Mouse (Mus musculus): Measurements from ENCODE around the gene Tbxa2r. TPM values are rescaled to one million over a fixed set of nuclear protein-coding genes. Genes with fewer than 3 reads are reported as not detected.

Tbxa2r gene
- polyA plus RNA-seq, 1 experiment: 2.7 TPM

DNA sequence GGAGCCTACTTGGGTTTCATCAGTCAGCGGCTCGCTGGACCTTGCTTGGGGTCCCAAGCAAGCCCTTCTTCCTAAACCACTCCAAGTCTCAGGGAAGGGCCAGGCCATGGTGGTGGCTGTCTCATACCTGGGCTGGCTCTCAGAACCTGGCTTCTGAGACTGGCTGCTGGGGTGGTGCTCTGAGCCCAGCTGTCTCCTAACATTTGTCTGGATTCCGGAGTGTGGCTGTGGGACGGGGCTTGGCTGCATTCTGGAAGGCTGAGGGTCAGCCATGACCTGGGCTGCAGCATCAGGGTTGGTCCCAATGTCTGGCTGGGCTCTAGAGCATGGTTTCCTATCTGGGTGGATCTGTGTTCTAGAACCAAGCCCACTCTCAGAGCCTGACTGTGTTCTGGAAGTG lies 8.0 kb downstream of the Tbxa2r start:
- no peak overlapping the region for H3K4me3 ChIP-seq (ENCODE audit: insufficient read depth, low read length)
- TF ChIP-seq POLR2A (IDR thresholded peaks at IDR 0.05; ENCODE audit: extremely low read depth, insufficient read depth, low read length) (no peak), CTCF (IDR thresholded peaks at IDR 0.05; ENCODE audit: extremely low read depth, insufficient read depth, low read length) (no peak)

DNA sequence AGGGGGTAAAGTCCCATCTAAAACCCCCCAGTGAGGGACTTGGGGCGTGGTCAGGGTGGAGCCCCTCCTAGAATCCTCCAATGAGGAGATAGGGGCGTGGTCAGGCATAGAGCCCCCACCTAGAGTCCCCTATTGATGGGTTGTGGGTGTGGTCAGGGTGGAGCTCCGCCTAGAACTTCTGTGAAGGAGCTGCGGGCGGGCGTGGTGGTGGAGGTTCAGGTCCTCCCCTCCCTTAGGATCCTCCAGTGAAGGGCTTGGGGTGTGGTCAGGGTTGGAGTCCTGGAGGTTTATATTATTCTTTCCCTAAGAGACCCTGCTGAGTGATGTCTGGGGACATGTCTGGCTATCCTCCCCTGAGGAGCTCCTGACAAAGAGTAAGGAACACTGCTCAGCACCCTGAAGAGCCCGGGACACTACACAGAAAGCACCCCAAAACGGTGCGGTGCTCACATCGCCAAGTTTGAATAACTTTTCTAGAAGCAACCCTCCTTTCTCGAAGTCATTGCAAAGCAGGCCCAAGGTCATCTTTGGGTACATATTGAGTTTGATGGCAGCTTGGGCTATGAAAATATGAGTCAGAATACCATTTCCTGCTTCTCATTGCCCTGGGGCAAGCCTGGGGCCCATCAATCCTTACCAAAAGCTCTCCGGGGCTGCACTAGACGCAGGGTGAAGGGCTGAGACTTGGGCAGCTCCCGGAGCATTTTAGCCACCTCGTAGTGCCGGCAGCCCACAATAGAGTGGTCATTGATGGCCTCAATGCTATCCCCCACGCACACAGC lies 12.2 kb downstream of the Tbxa2r start:
- TF ChIP-seq CTCF (IDR thresholded peaks at IDR 0.05; ENCODE audit: extremely low read depth, insufficient read depth, low read length): no peak
- no peak for TF ChIP-seq POLR2A (IDR thresholded peaks at IDR 0.05; ENCODE audit: extremely low read depth, insufficient read depth, low read length)
- Histone ChIP-seq H3K4me1 (ENCODE audit: control insufficient read depth, insufficient read depth, low read length) (no peaks in the 10 kb centered on the region), H3K27ac (ENCODE audit: insufficient read depth, low read length) (no peak overlapping the region), H3K4me3 (ENCODE audit: insufficient read depth, low read length) (no peak overlapping the region)

More for the DNA sequence above, 8.0 kb downstream of the Tbxa2r start:
- Histone ChIP-seq H3K4me1 (ENCODE audit: control insufficient read depth, insufficient read depth, low read length) (no peaks in the 10 kb centered on the region), H3K27ac (ENCODE audit: insufficient read depth, low read length) (no peak overlapping the region)

DNA sequence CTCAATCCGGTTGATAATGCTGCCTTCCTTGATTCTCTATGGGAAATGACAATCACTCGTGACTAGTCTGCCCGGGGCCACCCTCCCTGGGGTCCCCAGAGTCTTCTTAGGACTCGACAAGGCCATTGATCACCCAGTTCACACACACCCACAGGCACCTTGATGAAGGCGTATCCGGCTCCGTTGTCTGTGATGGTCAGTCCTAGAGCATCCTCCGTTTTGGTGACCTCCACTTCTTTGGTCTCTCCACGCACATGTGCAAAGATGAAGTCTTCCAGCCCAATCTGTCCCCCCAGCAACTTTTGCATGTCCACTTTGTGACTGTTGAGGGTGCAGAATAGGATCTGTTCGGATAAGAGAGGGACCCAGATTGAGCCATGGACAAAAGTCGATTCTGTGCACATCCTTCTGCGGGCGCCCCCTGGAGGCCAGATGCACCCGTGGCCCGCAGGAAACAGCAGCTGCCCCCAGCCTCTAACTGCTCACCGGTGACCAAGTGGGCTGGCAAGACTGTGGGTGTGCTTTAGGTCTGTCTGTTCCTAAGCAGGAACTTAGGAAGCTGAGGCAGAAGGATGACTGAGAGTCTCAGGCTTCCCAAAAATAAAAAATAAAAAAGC lies 12.9 kb downstream of the Tbxa2r start:
- TF ChIP-seq POLR2A (IDR thresholded peaks at IDR 0.05; ENCODE audit: extremely low read depth, insufficient read depth, low read length) (no peak), CTCF (IDR thresholded peaks at IDR 0.05; ENCODE audit: extremely low read depth, insufficient read depth, low read length) (peak; percentile 35)
- H3K27ac ChIP-seq (ENCODE audit: insufficient read depth, low read length): no peak overlapping the region
- no peaks in the 10 kb centered on the region for H3K4me1 ChIP-seq (ENCODE audit: control insufficient read depth, insufficient read depth, low read length)
- H3K4me3 ChIP-seq (ENCODE audit: insufficient read depth, low read length): no peak overlapping the region

DNA sequence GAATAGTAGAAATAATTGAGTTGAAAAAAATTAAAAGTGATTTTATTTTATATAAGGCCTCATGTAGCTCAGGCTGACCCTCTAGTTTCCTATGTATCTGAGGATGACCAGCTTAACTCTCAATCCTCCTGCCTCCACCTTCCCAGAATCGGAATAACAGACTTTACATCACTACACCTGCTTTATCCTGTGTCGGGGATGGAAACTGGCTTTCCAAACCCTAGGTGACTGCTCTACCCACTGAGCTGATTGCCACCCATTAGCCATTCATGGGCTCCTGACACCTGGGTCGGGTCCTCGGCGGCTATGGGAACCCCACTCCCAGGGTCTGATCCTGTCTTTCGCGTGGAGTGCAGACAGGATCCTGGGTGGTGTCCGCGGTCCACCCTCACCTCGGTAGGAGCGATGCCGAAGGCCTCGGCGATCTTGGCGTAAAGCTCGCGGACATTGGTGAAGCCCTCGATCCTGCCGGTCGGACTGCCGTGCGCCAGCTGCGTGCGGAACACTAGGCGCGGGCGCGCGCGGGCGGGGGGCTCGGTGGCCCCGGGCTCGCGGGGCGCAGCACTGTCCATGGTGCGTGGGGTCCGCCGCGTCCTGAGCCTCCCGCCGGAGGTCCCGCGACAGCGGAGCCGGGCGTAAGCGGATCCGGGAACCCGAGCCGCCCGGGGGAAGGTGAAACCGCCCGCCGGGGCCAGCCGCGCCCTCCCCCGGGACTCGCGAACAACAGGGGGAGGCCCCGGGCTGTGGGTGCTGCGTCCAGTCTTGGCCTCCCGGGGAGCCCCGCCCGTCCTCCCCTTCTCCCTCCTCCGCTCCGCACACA lies 14.4 kb downstream of the Tbxa2r start, which contains the start of gene Gipc3:
TSS of gene Gipc3 (minus strand) at position 581 of the 820 bp plus-strand sequence.
- Histone ChIP-seq H3K27ac (ENCODE audit: insufficient read depth, low read length) (no peak within 1 kb of the TSS), H3K4me3 (ENCODE audit: insufficient read depth, low read length) (0 out of 2 replicates have a peak within 1 kb of the TSS, but pooled peaks have one; percentile 12), H3K4me1 (ENCODE audit: control insufficient read depth, insufficient read depth, low read length) (no peaks in the 10 kb centered on the region)
- TF ChIP-seq POLR2A (IDR thresholded peaks at IDR 0.05; ENCODE audit: extremely low read depth, insufficient read depth, low read length) (no peak), CTCF (IDR thresholded peaks at IDR 0.05; ENCODE audit: extremely low read depth, insufficient read depth, low read length) (no peak)

DNA sequence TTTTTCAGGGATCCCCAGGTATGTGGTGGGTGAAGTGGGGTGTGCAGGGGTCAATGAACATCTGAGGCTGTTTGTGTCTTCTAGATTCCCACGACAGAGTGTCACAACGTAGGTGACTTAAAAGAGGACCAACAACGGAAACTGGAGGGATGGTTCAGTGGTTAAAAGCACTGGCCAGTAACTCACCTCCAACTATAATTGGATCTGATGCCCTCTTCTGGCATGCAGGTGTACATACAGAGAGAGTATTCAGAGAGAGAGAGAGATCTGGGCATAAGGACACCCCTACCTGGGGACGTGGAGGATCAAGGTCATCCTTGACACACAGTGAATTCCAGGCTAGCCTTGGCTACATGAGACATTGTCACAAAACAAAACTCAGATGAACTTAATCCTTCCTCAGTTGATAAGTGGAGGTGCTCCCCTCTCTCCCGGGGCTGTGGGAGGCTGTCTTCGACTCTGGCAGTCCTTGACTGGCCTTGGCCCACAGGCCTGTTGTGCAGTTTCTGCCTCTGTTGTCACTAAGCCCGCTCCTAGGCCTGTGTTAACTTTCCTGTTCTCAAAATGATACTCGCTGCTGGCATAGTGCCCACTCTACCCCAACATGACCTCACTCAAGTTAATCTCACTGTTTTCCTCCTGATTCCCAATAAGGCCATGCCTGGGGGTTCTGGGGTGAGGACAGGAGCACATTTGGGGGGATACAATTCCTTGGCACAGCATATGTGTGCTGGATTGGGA lies 16.1 kb downstream of the Tbxa2r start:
- Histone ChIP-seq H3K27ac (ENCODE audit: insufficient read depth, low read length) (no peak overlapping the region), H3K4me1 (ENCODE audit: control insufficient read depth, insufficient read depth, low read length) (no peaks in the 10 kb centered on the region), H3K4me3 (ENCODE audit: insufficient read depth, low read length) (no peak overlapping the region)
- TF ChIP-seq CTCF (IDR thresholded peaks at IDR 0.05; ENCODE audit: extremely low read depth, insufficient read depth, low read length): no peak; the same call in 1 of the 2 replicates
- TF ChIP-seq POLR2A (IDR thresholded peaks at IDR 0.05; ENCODE audit: extremely low read depth, insufficient read depth, low read length): no peak

DNA sequence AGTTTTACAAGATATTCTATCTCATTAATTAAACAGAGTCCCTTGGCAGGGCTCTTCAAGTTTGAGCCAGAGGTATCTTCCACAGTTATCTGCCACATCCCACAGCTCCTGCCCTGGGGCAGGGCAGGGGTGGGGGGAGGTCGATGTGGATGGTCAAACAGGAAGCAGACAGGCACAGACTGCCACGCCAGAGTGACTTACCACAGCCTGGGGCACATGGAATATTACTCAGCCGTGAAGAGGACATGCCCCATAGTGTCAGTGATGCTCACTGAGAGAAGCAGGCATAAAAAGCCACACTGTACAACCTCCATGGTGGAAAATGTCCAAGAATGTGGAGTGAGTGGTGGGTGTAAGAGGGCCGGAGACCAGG lies 16.6 kb downstream of the Tbxa2r start:
- TF ChIP-seq CTCF (IDR thresholded peaks at IDR 0.05; ENCODE audit: extremely low read depth, insufficient read depth, low read length): no peak
- H3K4me3 ChIP-seq (ENCODE audit: insufficient read depth, low read length): no peak overlapping the region
- H3K27ac ChIP-seq (ENCODE audit: insufficient read depth, low read length): no peak overlapping the region
- H3K4me1 ChIP-seq (ENCODE audit: control insufficient read depth, insufficient read depth, low read length): no peaks in the 10 kb centered on the region

DNA sequence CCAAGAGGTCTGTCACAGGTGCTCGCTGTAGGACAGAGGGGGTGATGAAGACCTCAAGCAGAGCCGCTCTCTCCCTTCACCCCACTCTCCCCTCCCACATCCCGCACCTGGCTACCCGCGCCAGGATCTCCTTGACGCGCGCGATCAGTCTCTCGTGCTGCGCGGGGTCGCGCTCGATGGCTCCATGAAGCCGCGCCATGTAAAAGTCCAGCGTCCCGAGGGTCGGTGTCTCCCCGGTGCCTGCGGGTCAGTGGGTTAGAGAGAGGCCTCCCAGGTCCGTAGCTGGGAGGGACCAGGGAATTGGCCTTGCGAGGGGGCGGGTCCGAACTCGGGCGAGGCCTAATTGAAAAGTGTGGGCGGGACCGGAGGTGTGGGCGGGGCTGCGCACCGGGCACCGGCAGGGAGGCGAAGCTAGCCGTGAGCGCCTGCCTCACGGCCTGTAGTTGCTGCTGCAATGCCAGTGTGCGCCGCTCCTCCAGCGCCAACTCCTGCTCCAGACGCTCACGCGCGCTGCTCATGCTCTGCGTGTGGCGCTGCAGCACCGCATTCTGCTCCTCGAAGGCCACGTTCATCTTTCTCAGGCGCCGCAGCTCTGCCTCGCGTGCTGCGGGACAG lies 18.0 kb downstream of the Tbxa2r start:
- TF ChIP-seq POLR2A (IDR thresholded peaks at IDR 0.05; ENCODE audit: extremely low read depth, insufficient read depth, low read length) (no peak), CTCF (IDR thresholded peaks at IDR 0.05; ENCODE audit: extremely low read depth, insufficient read depth, low read length) (peak; percentile 5; the same call in 1 of the 2 replicates)
- Histone ChIP-seq H3K27ac (ENCODE audit: insufficient read depth, low read length) (no peak overlapping the region), H3K4me3 (ENCODE audit: insufficient read depth, low read length) (no peak overlapping the region), H3K4me1 (ENCODE audit: control insufficient read depth, insufficient read depth, low read length) (no peaks in the 10 kb centered on the region)

DNA sequence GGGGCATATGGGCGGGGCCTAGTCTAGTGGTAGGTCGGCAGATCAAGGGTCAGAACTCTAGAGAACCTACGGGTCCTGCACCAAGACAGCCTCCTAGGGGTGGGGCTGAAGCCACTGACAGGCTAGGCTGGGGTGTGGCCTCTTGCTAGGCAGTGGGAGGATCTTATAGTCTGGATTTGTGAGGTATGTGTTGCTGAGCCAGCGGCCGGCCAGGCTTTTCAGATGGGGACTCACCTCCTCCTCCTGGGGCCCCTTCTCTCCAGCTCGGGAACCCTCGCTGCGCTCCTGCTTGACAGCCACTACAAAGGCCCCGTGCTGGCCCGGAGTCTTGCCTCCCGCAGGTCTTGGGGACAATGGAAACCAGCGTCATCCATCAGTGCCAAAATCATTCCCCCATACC lies 20.6 kb downstream of the Tbxa2r start:
- no peak overlapping the region for H3K27ac ChIP-seq (ENCODE audit: insufficient read depth, low read length)
- TF ChIP-seq CTCF (IDR thresholded peaks at IDR 0.05; ENCODE audit: extremely low read depth, insufficient read depth, low read length): no peak
- TF ChIP-seq POLR2A (IDR thresholded peaks at IDR 0.05; ENCODE audit: extremely low read depth, insufficient read depth, low read length): no peak
- H3K4me1 ChIP-seq (ENCODE audit: control insufficient read depth, insufficient read depth, low read length): no peaks in the 10 kb centered on the region
- H3K4me3 ChIP-seq (ENCODE audit: insufficient read depth, low read length): peak overlapping the region; percentile 48; the same call in 1 of the 2 replicates

Measured in cortical plate, adult 2 months (tissue).